Mouse (Mus musculus): ENCODE measurements around the gene Usp6nl. TPM values are rescaled to one million over a fixed set of nuclear protein-coding genes. Genes with fewer than 3 reads are reported as not detected.

Usp6nl gene
- total RNA-seq, 2 experiments from 2014 or later, result 3.5 to 3.6 TPM

DNA sequence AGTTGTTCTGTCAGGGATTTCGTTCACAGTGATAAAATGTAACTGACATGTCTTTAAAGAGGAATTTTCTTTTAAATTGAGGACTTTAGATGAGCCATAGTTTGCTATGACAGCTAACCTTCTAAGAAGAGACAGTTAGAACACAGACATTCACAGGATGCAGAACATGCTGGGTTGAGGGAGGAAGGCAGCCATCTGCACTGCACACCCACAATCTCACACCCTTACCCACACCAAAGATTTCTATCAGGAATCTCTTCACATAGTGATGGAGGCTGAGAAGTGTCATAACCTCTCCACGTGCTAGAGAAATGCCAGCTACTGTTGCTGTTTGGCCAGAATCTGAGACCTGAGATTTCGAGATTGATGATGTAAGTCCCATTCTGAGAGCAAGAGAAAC lies 139.8 kb downstream of the Usp6nl start:
- intact Hi-C loops (cut with DNase I), result no loop called here
- no peak for DNase-seq

- intact Hi-C loops (cut with DNase I), result no loop called here
- no peak for DNase-seq
Measured at GRCm38 (mm10) chr2:6463772-6464661, 141.6 kb downstream of the Usp6nl start.

- DNase-seq, result no peak
- intact Hi-C loops (cut with DNase I), result no loop called here
Measured at GRCm38 (mm10) chr2:6466396-6466795, 143.9 kb downstream of the Usp6nl start.

GRCm38 (mm10) chr2:6467318-6467717 lies 144.9 kb downstream of the Usp6nl start:
- no peak for DNase-seq
- intact Hi-C loops (cut with DNase I), result no loop called here

GRCm38 (mm10) chr2:6469164-6469563 lies 146.7 kb downstream of the Usp6nl start:
- intact Hi-C loops (cut with DNase I), result no loop called here
- DNase-seq, result peak; percentile 39 to 40

GRCm38 (mm10) chr2:6471110-6471611 lies 148.7 kb downstream of the Usp6nl start:
- DNase-seq, result no peak
- intact Hi-C loops (cut with DNase I), result no loop called here

- DNase-seq, result no peak
- intact Hi-C loops (cut with DNase I), result no loop called here
Measured at GRCm38 (mm10) chr2:6473829-6474228, 151.4 kb downstream of the Usp6nl start.

DNA sequence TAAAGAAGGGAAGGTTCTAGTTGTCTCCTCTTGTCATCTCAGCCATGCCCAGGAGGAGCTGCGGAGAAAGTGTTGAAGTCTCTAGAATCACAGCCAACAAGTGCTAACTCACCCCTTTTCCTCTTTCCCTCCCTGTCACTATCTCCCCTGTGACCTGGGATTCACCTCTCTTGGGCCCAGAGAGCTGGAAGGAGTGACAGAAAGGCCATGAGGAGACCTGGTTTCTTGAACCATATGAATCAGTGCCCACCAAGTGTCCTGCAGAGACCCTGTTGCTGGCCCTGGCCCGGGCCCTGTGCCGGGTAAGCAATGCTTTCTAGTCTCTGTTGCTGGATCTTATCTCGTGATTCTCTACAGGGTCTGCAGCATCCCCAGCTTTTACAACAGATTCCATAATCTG lies 155.4 kb downstream of the Usp6nl start:
- intact Hi-C loops (cut with DNase I), result no loop called here
- DNase-seq, result no peak

DNA sequence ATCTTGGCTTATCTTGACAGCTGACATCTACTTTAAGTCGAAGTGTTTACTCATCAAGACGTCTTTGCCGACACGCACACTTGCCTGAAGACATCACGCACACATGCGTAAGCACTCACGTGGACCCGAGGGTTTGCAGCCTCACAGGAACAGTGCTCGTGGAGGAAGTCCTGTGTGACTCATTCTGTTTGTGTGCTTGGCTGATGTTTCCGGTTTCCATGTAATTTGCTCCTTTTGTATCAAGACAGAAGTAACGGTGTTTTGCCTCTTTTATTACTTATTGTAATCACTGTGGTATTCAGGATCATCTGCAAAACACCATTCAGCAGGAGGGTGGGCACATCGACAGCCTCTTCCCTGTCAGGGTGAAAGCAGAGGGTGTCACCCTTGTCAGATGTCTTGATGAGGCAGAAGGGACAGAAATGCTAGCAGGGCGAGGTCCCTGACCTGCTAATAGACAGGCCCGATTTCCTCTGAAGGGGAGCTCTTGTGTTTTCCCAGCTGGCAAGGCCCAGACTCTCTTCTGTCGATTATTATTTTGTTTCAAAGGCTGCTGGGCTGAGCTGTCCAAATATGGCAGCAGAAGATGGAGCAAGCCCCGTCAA lies 156.0 kb downstream of the Usp6nl start:
- peak in 1 of 2 experiments; percentile 35 for DNase-seq
- intact Hi-C loops (cut with DNase I), result no loop called here

DNA sequence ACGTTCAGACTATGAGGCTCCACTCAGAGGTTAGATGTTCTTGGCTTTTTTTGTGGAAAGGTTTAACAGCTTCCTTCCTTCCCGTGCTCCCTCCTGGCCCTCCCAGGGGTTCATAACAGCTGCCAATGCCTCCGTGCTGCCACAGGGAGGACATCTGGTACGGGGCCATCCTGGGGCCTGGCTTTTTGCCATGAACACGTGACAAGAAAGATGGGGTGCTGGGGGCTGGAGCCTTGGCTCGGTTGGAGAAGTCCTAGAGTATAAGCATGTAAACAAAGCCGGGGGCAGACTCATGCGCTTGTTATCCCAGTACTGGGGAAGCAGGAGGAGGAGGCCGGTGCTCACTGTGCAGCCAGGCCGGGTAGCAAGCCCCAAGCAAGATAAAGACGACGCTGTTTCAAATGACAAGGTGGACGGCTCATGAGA lies 156.5 kb downstream of the Usp6nl start:
- intact Hi-C loops (cut with DNase I), result no loop called here
- peak; percentile 51 to 65 for DNase-seq

DNA sequence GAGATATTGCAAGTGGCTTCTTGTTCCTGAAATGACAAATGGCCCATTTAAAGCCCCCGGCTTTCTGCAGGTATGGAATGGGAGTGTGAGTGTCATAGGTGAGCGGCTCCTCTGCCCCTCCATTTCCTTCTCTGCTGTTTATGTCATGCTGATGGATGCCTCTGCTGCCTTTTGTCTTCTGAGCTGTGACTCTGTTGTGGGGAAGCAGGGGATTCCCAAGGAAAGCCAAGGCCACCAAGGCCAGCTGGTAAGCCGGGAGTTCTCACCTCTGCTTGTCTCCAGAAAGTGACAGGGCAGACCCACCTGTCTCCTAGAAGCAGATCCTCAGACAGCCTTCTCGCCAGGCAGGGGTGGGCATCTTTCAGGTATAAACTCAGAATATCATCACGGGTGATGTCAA lies 157.2 kb downstream of the Usp6nl start:
- DNase-seq, result no peak
- intact Hi-C loops (cut with DNase I), result no loop called here

DNA sequence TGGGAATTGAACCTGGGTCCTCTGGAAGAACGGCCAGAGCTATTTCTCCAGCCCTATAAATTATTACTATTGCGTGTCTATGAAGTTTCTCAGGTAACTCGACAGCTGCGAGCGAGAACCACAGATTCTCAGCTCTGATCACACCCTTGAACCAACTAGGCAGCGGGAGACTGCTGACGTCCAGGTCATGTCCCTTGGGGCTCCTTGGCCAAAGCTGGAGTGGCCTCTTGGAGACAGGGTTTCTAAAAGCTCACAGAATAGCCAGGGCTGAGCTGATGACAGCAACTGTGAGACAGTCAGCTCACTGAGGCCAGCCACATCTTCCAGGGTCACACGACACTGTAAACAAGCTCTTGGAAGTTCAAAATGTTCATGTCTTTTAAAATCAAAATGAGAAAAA lies 159.5 kb downstream of the Usp6nl start:
- intact Hi-C loops (cut with DNase I), result no loop called here
- DNase-seq, result no peak

GRCm38 (mm10) chr2:6482411-6482810 lies 159.9 kb downstream of the Usp6nl start:
- no peak for DNase-seq
- intact Hi-C loops (cut with DNase I), result no loop called here

DNA sequence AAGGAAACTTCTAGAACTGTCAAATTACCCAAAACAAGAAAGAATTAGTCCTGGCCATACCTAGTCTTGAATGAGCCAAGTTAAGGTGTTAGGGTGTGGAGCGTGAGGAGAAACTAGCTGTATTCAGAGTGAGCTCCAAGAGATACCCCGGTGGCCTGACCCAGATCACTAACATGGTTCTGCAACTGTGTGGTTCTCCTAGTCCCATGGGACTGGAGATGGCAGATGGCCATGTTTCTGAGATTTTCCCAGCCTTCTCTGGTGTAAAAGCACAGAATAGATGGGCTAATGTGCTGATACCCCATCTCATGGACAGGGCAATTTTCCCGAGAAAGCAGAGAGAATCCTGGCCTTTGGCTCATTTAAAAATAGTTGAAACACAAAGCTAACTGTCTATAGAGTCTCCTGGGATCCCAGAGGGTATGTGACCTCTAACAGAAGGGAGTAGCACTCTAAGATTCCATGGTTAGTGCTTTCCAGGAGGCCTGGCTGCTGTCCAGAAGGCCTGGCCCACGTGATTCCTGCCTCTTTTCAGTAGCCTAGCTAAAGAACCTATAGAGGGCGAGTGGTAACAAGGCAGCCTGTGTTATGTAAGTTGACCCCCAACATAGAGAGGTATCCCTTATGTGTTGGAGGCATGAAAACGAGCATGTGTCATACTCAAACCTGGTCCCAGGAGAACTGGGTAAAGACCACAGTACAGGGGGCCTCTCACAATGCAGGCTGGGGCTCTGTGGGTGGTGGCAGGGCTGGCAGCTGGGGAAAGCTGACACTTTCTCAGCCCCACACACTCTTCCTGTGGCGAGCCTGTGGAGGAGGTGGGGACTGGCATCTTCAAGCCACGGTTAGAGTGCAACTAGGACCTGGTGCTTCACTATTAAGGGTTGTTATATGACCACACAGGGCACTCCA lies 160.9 kb downstream of the Usp6nl start:
- intact Hi-C loops (cut with DNase I), result no loop called here
- DNase-seq, result peak; percentile 34 to 36

DNA sequence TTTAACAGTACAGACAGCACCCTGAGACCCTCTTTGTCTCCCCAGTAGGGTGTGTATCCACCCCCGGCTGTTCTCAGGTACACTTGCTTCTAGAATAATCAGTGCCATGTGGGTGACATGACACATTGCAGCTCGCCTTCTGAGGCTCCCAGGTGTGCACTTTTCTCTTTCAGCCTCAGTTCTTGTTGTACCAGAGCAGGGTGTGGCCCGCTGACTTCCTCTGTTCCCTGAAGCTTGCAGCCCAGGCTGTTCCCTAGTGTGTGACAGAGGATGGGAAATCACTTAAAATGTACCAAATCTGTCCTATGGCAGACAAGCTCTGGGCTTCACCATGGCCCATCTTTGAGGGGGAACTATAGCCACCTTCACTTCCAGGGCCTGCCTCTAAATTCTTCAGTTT lies 161.7 kb downstream of the Usp6nl start:
- intact Hi-C loops (cut with DNase I), result no loop called here

DNA sequence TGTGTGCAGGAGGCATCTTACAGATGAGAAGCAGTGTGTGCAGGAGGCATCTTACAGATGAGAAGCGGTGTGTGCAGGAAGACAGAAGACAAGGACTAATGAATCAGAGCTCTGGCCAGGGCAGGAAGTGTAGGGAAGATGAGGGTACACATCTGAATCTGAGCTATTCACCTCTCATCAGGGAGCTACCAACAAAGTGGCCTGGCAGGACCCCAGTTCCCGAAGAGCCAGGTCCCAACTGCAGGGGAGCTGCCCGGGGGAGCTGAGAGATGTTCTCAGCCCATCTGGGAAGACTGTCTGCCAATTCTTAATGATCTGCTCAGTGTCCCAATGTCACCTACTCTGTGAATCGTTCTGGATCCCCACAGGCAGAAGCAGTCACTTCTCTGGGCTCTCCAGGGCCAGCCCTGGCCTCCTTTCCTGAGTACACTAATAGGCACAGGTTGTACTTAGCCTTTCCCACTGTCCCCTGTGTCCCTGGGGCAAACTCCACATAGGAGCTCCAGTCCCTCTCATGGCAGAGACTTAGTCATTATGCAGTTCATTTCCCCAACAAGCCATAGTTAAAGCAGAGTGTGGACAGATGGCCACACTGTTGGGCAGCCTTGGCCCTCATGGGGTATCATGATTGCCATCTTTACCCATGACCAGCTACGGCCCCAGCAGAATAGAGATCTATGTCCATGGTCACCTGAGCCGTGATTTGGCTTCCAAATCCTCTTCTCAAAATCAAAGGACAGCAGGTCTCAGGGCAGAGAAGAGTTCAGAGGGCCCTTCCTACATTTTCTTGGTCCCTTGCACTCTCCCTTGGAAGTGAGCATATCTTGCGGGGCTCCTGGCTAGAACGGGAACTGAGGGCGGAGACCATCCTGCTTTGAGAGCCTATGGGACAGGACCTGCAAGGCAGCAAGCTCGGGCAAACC lies 165.4 kb downstream of the Usp6nl start:
- intact Hi-C loops (cut with DNase I), result no loop called here
- DNase-seq, result no peak

More for the DNA sequence above, 161.7 kb downstream of the Usp6nl start:
- no peak for DNase-seq

DNA sequence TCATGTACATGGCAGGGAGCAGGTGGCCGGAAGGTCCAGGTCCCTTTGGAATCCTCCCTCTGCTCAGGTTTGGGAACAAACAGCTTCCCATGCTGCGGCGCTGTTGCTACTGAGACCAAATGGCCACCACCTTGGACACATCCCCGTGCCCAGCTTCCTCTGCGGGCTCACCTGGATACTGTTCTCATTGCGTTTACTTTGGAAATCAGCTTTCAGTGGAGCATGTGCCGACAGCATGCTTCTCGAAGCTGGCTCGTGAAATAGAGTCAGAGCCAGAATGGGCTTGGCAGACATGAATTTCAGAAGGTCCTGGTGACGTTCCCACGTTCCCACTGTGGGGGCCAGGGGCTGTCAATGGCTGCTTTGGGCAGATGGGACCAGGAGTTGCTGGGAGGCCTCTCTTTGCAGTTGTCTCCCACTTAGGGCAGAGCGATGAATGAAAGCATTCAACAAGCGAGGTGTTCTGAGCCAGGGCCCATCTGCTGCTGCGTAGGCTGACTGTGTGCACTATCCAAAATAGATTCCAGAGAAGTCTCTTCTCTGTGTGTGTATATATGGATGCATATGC lies 166.1 kb downstream of the Usp6nl start:
- intact Hi-C loops (cut with DNase I), result no loop called here
- no peak for DNase-seq

GRCm38 (mm10) chr2:6490076-6490475 lies 167.6 kb downstream of the Usp6nl start:
- no peak for DNase-seq
- intact Hi-C loops (cut with DNase I), result no loop called here

DNA sequence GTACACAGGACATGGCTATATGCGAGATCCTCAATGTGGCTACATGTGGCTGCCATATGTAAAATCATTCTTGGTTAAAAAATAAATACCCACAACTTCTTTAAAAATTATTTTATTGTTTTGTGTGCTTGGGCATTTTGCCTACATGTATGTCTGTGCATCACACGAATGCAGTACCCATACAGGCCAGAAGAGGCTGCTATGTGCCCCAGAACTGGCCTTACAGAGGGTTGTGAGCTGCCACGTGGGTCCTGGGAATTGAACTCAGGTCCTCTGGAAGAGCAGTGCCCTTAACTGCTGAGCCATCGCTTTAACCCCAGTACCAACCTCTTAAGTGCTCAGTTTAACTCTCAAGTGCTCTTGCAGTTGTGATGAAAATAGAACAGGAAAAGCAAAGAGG lies 168.4 kb downstream of the Usp6nl start:
- intact Hi-C loops (cut with DNase I), result no loop called here
- no peak for DNase-seq

Measured in gastrocnemius, postnatal 36 days (tissue).